Mouse (Mus musculus): ENCODE data around the gene Lpcat4. TPM values are rescaled to one million over a fixed set of nuclear protein-coding genes. Genes with fewer than 3 reads are reported as not detected.
"Not testable (repeated sequence)": the region's sequence is repeated elsewhere in the genome, so short reads cannot be mapped to it uniquely, and the experiment has no call there.

Lpcat4 gene
- total RNA-seq, 2 experiments from 2014 or later = 6.6 to 7.7 TPM

DNA sequence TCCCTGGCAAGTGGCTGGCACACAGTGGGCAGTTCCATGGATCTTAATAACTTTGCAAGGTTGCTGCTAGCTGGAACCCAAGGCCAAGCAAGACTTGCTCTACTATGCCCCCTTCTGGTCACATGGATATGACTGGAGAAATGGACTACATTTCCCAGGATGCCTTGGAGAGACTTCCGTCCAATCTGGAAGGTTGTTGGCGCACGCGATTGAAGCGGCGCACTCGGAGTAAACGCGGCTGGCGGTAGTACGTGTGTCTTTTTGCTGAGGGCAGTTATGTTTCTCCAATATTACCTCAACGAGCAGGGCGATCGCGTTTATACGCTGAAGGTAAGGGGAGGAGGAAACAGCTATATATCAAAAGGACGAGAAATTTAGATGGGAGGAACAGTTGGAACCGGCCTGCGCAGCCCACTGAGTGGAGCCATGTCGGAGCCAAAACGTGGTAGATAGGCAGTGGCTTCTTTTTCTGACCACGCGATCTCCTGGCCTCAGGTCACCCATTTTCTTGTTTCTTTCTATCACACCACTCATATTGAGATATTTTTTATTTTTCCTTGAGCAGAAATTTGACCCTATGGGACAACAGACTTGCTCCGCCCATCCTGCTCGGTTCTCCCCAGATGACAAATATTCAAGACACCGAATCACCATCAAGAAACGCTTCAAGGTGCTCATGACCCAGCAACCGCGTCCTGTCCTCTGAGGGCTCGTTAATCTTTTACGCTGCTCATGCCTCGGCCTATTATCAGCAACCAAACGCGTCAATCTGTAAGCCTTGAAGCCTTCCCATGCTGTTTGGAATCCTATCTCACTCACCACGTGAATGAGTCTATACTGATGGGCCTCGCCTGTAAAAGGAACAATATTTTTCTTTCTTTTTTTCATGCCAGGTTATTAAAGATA, 22.7 kb downstream of the Lpcat4 start, which contains the start of gene Nop10:
Gene Nop10, plus strand, starts transcription at position 179 of the 906 bp plus-strand sequence.
- DNase-seq = peak; percentile 82

DNA sequence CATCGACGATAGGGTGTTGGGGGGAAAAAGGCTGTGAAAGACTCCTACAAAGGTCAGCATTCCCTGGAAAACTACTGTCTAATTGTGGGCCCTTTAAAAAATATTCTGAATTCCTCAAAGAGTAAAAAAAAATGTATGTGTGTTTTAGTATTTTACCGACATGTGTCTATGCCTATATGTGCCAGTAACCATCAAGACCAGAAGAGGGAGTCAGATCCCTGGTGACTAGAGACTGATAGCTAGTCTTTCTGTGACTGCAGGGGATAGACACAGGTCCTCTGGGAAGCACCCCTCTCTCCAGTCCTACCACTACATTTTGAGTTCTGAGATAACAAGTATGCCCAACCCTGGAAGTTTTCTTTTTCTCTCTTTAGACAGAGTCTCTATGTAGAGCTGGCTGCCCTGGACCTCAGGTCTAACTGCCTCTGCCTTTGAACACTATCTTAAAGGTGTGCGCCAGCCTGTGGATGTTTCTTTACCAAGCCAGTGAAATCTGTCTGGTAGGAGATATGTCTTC, 23.6 kb downstream of the Lpcat4 start:
- no peak for DNase-seq

DNA sequence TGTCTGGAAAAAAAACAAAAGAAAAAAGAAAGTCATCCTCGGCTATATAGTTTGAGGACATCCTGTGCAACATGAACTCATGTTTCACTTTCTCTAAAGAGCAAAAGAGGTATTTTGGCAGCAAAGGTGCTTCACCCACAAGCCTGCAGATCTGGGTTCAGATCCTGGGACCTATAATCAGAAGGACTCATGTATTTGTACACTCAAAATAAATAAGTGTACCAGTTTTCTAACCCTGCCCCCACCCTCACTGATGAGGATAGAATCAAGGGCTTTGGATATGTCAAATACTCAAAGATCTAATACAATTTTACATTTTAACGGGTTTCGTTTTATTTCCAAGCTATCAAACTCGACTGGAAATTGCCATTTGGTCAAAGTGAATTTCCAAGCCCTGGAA, 25.1 kb downstream of the Lpcat4 start:
- DNase-seq = no peak

DNA sequence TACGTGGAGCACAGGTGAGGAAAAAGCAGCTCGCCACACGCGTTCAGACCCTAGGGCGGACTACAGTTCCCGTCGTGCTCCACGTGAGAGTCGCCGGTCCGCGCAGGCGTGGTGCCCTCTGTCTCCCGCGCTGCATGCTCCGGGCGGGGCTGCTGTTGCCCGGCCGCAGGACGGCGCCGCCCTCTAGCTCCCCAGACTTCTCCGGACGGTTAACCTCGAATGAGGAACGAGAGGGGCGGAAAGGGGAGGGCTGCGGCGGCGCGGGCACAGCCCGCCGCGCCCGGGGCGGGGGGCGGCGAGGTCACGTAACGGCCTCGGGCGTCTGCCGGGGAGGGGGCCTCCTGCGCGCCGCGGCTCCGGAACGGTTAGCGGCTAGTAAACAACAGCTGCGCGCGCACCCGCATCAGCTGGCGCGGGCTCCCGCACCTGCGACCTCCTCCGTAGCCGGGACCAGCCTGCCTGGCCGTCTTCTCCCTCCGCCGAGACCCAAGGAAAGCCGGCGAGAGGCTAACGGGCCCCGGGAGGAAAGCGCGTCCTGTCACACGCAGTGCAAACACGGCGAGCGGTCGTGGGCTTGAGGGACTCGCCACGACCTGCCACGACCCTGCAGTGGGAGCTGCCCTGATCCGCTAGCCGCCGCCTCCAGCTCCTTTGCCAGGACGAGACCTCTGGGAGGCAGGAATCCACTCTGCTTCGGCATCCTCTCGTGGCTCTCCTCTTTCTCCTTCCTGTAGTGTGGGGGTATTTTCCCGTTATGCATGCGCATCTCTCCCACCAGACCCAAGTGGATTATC, 26.4 kb downstream of the Lpcat4 start, which contains the start of gene Slc12a6:
Gene Slc12a6, plus strand, starts transcription at position 378 of the 794 bp plus-strand sequence.
- DNase-seq = peak; percentile 94

DNA sequence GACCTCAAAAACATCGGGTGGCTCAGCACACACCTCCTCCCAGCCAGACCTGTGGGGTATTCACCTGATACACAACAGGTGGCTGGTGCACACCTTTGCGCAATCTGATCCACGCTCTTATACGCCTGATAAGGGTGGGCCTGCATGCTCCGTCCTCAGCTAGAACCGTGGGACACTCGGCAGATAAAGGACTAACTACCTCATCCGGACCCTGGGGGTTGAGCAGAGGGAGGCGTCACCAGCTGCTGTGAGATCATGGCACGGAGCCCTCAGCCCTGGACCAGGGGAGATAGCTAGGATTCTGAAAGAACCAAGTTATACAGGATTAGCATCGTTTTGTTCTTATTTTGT, 26.9 kb downstream of the Lpcat4 start, which contains the start of gene Gm21985:
Gene Gm21985, plus strand, starts transcription at position 73 of the 351 bp plus-strand sequence.
- peak; percentile 74 for DNase-seq

DNA sequence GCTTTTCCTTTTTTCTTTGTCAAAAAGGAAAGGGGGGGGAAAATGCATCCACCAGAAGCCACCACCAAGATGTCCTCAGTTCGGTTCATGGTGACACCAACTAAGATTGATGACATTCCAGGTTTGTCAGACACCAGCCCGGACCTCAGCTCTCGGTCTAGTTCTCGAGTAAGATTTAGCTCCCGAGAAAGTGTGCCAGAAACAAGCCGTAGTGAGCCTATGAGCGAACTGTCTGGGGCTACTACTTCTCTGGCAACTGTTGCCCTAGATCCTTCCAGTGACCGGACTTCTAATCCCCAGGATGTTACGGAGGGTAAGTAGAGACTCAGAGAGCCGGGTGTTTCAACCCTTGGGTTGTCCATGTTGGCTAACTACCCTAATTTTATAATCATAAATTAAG, 27.5 kb downstream of the Lpcat4 start:
- peak; percentile 21 for DNase-seq

DNA sequence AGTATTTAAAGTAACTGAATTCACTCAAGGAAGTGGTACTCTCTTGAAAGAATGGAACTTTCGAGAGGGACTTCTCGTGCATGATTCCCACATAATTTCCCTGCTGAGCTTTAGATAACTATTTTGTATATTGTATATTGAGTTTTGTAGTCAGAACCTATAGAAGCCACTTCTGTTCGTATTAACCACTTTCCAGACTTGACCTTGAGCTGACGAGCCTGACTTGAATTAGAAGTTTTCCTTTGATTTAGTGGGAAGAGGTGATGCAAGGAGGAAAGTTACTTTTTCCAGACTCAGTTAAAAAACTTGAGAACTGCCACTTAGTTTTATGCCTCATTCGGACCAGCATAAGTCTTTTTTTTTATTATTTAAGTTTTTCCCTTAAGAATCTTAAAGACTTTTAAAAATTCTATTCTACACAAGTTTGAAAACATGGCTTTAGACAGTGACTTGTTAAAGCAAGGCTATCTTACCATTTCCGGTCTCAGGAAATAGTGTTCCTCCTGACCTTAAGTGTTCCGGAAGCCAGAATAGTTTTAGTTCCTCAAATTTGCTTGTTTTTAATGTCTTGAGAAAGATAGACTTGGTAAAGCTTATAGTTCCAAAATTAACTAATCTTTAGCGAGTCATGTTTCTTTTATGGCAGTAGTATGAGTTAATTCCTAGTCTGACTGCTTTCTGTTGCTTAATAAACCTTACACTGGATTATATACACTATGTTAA, 28.4 kb downstream of the Lpcat4 start:
- DNase-seq = no peak

DNA sequence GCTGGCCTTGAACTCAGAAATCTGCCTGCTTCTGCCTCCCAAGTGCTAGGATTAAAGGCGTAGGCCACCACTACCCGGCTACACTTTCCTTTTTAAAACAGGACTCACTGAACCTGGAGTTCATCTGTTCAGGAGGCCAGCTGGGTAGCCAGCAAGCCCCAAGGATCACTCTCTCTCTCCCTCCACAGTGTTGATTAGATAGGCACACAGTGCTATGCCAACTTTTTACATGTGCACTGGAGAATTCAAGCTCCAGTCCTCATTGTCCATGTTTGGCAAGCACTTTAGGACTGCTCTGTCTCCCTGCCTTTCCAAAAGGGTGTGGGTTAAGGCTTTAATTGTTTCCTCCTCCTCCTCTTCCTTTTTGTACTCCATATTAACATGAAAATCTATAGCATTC, 30.7 kb downstream of the Lpcat4 start:
- peak; percentile 24 for DNase-seq

DNA sequence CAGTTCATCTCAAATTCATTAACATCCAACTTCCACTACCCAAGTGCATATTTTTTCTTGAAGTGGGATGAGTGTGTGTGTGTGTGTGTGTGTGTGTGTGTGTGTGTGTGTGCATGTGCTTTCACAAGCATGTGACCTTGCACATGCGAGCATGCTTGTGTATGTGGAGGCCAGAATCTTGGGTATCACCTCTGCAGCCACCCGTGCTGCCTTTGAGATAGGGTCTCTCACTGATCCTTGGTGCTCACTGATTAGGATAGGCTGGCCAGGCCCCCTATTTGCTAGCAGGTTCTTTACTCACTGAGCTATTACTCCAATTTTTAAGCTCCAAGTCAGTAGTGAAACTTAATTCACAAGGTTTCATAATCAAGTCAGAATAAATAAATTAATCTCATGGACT, 33.6 kb downstream of the Lpcat4 start:
- DNase-seq = no peak

DNA sequence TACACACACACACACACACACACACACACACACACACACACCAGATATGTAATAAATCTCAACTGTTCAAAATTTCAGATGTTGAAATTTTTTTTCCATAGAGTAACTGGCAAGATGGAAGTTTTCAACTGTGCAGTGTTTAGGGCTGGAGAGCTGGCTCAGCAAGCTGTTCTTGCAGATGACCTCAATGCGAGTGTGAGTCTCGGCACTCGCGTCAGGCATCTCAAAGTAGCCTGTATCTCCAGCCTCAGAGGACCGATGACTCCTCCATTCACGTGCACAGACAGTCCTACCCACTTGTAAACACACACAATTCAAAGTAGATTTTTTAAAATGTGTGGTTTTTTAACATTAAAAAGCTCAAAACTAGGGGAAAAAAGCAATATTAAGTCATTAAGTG, 34.2 kb downstream of the Lpcat4 start:
- no peak for DNase-seq

DNA sequence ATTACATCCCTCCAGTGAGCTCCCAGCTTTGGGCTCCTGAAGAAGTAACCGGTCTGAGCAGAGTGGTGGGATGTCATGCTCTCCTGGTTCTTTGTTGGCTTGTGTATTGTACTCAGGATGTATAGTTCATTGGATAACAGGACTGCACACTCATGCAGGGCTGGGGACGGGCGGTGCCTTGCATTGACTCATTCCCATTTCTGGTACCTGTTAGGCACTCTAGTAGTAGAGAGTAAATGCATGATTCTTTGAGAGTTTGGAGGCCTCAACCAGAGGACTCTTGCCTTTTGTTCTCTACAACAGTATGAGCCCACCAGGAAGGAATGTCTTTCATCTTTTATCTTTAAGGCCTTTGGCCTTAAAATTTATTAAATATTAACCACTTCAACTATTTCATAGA, 37.6 kb downstream of the Lpcat4 start:
- no peak for DNase-seq

DNA sequence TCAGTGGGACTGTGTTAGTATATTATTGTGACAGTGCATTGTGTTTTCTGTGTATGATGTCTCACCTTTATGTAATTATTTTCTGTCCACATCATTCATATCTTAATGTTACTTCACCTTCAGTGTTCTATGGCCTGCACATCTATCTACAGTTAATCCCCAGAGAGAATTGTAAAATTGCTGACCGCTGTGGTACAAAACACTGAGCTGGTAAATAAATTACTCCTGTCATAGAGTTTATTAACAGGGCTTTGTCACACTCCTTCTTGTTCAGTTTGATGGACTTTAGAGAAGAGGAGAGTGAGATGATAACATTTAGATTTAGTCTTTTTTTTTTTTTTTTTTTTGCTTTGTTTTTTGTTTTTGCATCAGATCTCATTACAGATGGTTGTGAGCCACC, 43.6 kb downstream of the Lpcat4 start:
- no peak for DNase-seq

DNA sequence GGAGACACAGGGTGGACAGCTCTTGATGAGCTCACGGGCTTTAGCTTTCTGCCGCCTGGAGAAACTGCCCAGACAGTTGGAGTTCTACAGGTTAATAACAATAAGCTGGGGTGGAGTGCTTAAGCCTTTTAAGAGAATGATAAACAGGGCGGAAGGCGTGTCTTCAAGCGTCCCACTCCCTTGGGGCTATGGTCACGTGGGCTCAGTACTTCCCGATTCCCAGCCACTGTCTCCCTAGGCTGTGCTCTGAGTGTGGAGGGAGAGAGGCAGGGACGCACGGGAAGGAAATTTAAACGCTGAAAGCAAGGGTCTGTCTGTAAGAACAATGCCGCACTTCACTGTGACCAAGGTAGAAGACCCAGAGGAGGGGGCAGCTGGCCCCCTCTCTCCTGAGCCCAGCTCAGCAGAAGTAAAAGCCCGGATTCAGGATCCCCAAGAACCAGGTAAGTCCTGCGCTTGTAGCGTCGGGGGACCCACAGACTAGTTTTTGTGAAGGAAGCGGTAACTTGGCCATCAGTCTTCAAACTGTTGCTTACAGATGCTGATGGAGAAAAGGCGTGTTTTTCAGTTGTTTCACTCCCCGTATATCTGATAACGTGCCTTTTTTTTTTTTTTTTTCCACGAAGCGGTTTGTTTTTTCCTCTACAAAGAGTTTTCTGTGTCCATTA, 45.2 kb downstream of the Lpcat4 start:
- peak; percentile 57 for DNase-seq

DNA sequence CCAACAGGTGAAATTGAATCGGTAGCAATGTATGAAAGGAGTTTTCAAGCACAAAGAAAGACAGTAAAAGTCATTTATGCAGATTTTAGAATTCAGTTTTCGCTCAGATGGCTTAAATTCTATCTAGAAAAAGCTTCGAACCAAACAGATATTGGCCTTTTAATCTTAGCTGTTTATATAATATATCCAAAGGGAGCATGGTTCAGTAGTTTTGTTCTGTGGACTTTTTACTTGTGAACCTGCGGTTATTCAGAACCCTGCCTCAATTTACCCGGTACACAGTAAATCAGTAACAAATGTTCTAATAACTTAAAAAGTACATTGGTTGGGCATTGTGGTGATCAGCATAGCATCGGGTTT, 45.7 kb downstream of the Lpcat4 start:
- no peak for DNase-seq

DNA sequence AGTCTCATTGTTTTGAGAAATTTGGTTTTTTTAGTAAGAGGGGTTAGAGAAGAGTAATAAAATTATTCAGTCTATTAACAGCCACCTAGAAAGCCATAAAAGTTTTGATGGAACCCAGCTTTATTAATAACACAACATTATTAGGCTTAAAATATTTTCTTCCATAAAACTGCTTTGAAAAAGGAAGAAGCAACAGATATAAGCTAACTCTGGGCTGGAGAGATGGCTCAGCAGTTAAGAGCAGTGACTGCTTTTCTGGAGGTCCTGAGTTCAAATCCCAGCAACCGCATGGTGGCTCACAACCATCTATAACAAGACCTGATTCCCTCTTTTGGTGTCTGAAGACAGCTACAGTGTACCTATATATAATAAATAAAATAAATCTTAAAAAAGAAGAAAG, 46.8 kb downstream of the Lpcat4 start:
- DNase-seq = not testable (repeated sequence)

DNA sequence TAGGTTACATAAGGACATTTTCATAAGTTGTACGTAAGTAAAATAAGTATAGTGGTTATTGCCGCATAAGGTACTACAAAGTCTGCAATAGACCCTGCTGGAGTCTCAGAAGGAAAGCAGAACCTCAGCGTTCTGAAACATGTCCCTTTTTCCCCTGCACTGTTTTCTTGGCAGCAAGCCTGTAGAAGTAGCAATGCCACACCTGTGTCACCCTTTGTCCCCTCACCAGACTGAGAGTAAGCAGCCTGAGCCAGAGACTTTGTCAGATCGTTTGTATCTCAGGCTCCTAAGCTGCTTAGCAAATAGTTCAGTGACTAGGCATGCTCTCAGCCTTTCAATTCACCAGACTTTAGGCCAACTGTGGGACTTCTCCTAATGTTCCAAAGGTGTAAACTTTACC, 47.8 kb downstream of the Lpcat4 start:
- DNase-seq = no peak

DNA sequence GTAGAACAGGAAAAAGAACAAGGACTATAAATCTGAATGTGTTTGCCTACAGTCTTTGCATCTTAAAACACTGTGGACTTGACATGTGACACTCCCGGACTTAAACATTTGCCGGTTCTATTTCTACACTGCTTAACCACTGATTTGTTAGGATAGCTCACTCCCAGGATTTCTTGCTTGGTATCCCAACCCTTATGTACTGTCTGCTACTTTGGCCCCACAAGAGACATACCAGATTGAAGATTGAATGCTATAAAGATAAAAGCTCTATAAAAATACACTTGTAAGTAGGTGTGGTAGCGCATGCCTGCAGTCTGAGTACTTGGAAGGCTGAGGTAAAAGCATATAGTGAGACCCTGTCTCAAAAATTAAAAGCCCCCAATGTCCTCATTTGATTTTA, 50.2 kb downstream of the Lpcat4 start:
- no peak for DNase-seq

DNA sequence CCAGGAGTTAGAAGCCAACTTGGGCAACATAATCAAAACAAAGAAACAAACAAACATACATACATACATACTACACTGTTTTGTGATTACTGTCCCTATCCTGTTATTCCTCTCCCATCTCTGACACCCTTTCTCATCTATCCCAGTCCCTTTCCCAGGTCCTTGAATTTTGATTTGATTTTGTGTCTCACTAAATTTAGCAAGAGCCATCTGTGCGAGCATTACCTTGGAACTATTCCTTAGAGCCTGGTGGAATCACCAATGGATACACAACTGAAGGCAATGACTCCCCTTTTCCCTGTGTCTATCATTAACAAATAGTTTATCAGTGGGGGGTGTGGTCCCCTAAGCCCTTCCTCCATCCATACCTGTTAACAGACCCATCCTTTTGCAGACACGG, 53.6 kb downstream of the Lpcat4 start:
- no peak for DNase-seq

DNA sequence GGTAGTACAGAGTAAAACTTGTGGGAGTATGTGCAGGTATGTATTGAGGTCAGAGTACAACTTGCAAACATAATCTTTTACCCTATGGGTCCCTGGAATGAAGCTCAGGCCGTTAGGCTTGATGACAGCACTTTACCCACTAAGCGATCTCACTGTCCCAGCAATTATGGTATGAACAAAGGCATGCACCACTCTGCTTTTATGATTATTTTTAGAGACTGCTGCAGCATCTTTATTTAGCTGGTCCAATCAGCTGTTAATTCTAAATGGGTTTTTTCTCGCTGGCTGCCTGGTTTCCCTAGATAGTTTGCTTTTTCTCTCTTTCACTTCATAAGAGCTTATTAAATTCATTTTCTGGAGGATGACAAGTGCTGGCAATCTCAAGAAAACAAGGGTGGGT, 56.9 kb downstream of the Lpcat4 start:
- DNase-seq = no peak
